Mouse (Mus musculus): ENCODE data around the gene Zfr2. TPM values are rescaled to one million over a fixed set of nuclear protein-coding genes. Genes with fewer than 3 reads are reported as not detected.

Zfr2 gene
- polyA plus RNA-seq, 1 experiment from 2014 or later, result 2.1 TPM

DNA sequence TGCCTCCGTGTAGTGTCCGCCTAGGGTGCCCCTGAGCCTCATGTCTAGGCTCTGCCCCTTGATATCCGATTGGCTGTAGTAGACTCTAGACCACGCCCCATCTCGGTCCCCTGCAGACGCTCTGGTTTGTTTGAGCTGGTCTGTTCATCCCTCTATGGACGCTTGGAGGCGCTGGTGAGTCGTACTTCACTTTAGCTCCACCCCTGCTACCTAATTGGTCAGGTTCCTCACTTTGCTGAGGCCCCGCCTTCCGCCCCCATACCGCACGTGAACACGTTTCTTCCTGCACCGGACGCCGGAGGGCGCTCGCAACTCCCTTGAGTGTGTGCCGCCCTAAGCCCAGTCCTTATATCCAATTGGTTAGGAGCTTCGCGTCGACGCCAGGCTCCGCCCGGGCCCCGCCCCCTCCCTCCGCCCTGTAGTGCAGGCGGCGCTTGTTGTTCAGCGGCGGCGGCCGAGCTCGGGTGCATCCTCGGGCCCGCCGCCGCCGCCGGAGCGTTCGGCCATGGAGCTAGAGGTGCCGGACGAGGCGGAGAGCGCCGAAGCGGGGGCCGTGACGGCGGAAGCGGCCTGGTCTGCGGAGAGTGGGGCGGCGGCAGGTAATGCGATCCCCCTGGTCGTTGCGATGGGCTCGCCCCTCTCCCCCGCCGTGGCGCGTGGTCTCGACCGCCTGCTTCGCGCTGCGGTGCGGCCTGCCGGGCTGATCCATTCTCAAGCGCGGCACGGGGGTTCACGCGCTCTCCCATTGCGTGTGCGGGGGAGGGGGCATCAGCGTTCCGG, 59.8 kb downstream of the Zfr2 start, which contains the start of gene Pip5k1c:
TSS of gene Pip5k1c (plus strand) at position 410 of the 780 bp plus-strand sequence.
- peak; percentile 92 for ATAC-seq (ENCODE audit: low FRiP score, low TSS enrichment)
- H3K27me3 ChIP-seq (ENCODE audit: control insufficient read depth, insufficient read depth, low read length), result no peaks in the 10 kb centered on the region

DNA sequence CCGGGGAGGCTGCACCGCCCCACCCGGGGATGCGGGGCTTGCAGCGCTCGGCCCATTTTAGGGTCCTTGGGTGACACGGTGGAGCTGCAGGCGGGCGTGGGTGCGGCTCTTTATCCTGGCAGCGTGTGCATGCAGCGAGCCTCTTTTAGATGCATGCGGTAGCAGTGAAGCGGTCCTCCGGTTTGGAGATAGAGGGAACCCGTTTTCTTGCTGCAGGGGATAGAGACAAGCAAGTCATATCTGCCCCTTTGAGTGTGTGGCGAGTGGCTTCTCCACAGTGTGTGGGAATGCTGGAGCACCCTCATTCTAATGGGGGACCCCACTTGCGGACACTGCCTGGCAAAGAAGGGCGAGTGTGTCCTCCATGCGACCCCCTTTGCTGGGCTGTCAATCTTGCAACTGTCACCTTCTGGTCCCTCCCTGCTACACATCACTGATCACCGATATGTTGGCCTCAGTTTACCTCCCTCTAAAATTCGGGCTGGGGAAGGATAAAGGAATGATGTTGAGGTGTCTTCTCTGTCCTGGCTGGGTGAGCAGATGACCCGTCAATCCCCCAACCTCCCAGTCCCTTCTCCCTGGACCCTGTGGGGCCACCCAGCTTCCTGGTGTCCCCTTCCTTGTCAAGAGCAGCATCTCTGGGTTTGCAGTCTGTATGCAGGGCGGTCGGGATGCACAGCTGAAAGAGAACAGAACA, 60.5 kb downstream of the Zfr2 start:
- no peak for ATAC-seq (ENCODE audit: low FRiP score, low TSS enrichment)

More for the DNA sequence above, 59.8 kb downstream of the Zfr2 start, which contains the start of gene Pip5k1c:
- Histone ChIP-seq H3K36me3 (ENCODE audit: control insufficient read depth, insufficient read depth, low read length) (no peaks in the 10 kb centered on the region), H3K9me3 (ENCODE audit: control insufficient read depth, low read length) (no peaks in the 10 kb centered on the region), H3K4me2 (replicated peaks; ENCODE audit: low read depth) (peak within 1 kb of the TSS; percentile 93), H3K9ac (ENCODE audit: low read length) (peak within 1 kb of the TSS; percentile 86), H3K4me3 (ENCODE audit: low read depth, low read length) (peak within 1 kb of the TSS; percentile 73), H3K27ac (replicated peaks) (peak within 1 kb of the TSS; percentile 94), H3K4me1 (replicated peaks; ENCODE audit: control insufficient read depth, insufficient read depth) (peaks cover 7% of the 10 kb centered on the region)
- peak; percentile 100 for DNase-seq (ENCODE audit: low spot score)
- TF ChIP-seq EP300 (optimal IDR thresholded peaks at IDR 0.05) (no peak), CTCF (IDR thresholded peaks at IDR 0.05; ENCODE audit: low read depth) (peak; percentile 92)
- under 1% methylated on average over 50 of the region's 80 CpGs for WGBS

DNA sequence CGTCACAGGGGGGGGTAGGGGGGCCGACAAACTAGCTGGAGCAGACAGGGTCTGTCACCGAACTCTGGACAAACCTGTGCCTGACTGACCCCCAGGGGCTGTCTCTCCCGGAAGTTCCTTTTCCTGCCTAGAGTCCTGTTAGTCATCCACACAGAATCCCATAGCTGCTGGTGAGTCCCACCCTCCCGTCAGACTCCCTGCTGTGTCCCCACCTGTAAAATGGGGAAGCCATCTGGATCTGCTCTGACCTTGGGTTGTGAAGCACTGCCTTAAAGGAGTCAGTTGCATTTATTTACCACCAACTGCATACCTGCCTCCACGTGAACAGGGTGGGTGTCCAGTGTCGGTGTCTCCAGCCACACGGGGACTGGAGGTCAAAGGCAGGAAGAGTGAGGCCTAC, 61.5 kb downstream of the Zfr2 start:
- WGBS, result 50% methylated on average over 8 of the region's 8 CpGs
- peaks cover 7% of the 10 kb centered on the region for H3K4me1 ChIP-seq (replicated peaks; ENCODE audit: control insufficient read depth, insufficient read depth)

More for the DNA sequence above, 60.5 kb downstream of the Zfr2 start:
- no peaks in the 10 kb centered on the region for H3K9me3 ChIP-seq (ENCODE audit: control insufficient read depth, low read length)
- H3K36me3 ChIP-seq (ENCODE audit: control insufficient read depth, insufficient read depth, low read length), result no peaks in the 10 kb centered on the region
- peak overlapping the region; percentile 93 for H3K4me2 ChIP-seq (replicated peaks; ENCODE audit: low read depth)
- H3K4me1 ChIP-seq (replicated peaks; ENCODE audit: control insufficient read depth, insufficient read depth), result peaks cover 7% of the 10 kb centered on the region
- TF ChIP-seq CTCF (IDR thresholded peaks at IDR 0.05; ENCODE audit: low read depth) (no peak), EP300 (optimal IDR thresholded peaks at IDR 0.05) (no peak)
- H3K27ac ChIP-seq (replicated peaks), result peak overlapping the region; percentile 94
- WGBS, result 1% methylated on average over 23 of the region's 25 CpGs
- no peak for DNase-seq (ENCODE audit: low spot score)
- H3K4me3 ChIP-seq (ENCODE audit: low read depth, low read length), result peak overlapping the region; percentile 73
- no peaks in the 10 kb centered on the region for H3K27me3 ChIP-seq (ENCODE audit: control insufficient read depth, insufficient read depth, low read length)
- H3K9ac ChIP-seq (ENCODE audit: low read length), result peak overlapping the region; percentile 86

DNA sequence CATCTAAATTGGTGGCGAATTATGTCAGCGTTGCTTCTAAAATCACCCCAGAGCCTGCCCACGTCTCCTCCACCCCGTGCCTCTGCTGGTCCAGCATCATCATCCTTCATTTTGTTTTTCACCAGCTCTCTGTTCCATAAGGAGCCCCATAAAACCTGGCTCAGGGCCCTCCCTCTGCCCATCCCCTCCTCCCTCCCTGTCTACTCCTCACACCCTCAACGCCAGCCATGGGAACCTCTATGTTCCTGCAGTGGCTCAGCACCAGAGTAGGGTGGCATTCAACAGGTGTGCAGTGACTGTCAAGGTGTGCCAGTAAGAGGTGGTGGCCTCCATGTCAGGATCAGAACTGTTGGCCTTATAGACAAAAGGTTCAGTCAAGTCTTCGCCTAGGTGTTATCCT, 62.2 kb downstream of the Zfr2 start:
- Histone ChIP-seq H3K9ac (ENCODE audit: low read length) (peak overlapping the region; percentile 8; the same call in 1 of the 2 replicates), H3K36me3 (ENCODE audit: control insufficient read depth, insufficient read depth, low read length) (no peaks in the 10 kb centered on the region), H3K27ac (replicated peaks) (no peak overlapping the region), H3K4me2 (replicated peaks; ENCODE audit: low read depth) (no peak overlapping the region), H3K9me3 (ENCODE audit: control insufficient read depth, low read length) (no peaks in the 10 kb centered on the region), H3K4me1 (replicated peaks; ENCODE audit: control insufficient read depth, insufficient read depth) (peaks cover 7% of the 10 kb centered on the region), H3K4me3 (ENCODE audit: low read depth, low read length) (no peak overlapping the region), H3K27me3 (ENCODE audit: control insufficient read depth, insufficient read depth, low read length) (no peaks in the 10 kb centered on the region)
- TF ChIP-seq EP300 (optimal IDR thresholded peaks at IDR 0.05), result no peak
- no peak for TF ChIP-seq CTCF (IDR thresholded peaks at IDR 0.05; ENCODE audit: low read depth)
- no peak for ATAC-seq (ENCODE audit: low FRiP score, low TSS enrichment)
- DNase-seq (ENCODE audit: low spot score), result no peak
- 81% methylated on average over 6 of the region's 6 CpGs for WGBS

More for the DNA sequence above, 61.5 kb downstream of the Zfr2 start:
- Histone ChIP-seq H3K27me3 (ENCODE audit: control insufficient read depth, insufficient read depth, low read length) (no peaks in the 10 kb centered on the region), H3K9me3 (ENCODE audit: control insufficient read depth, low read length) (no peaks in the 10 kb centered on the region), H3K27ac (replicated peaks) (no peak overlapping the region), H3K4me2 (replicated peaks; ENCODE audit: low read depth) (peak overlapping the region; percentile 93), H3K36me3 (ENCODE audit: control insufficient read depth, insufficient read depth, low read length) (no peaks in the 10 kb centered on the region), H3K4me3 (ENCODE audit: low read depth, low read length) (peak overlapping the region; percentile 73; the same call in 1 of the 2 replicates), H3K9ac (ENCODE audit: low read length) (peak overlapping the region; percentile 86; the same call in 1 of the 2 replicates)
- no peak for DNase-seq (ENCODE audit: low spot score)
- TF ChIP-seq CTCF (IDR thresholded peaks at IDR 0.05; ENCODE audit: low read depth) (no peak), EP300 (optimal IDR thresholded peaks at IDR 0.05) (no peak)
- no peak for ATAC-seq (ENCODE audit: low FRiP score, low TSS enrichment)

DNA sequence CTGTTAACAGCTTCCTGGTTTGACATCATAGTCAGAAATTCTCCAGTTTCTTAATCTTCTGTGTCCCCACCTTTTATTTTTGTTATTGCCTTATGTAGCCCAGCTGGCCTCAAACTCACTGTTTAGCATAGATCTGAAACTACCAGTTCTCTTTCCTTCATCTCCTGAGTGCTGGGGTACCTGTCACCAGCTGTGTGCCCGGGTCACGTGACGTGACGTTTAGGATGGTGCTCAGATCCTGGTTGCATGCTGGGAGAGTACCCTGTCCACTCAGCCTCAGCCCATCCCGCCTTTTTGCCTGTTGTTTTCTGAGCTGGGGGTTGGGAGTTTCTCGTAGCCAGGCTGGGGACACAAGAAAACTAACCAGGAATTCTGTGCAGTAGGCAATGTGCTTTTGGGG, 64.3 kb downstream of the Zfr2 start:
- Histone ChIP-seq H3K9me3 (ENCODE audit: control insufficient read depth, low read length) (no peaks in the 10 kb centered on the region), H3K27me3 (ENCODE audit: control insufficient read depth, insufficient read depth, low read length) (no peaks in the 10 kb centered on the region), H3K36me3 (ENCODE audit: control insufficient read depth, insufficient read depth, low read length) (no peaks in the 10 kb centered on the region), H3K27ac (replicated peaks) (peak overlapping the region; percentile 73), H3K4me3 (ENCODE audit: low read depth, low read length) (no peak overlapping the region), H3K4me2 (replicated peaks; ENCODE audit: low read depth) (no peak overlapping the region), H3K9ac (ENCODE audit: low read length) (peak overlapping the region; percentile 27; the same call in 1 of the 2 replicates), H3K4me1 (replicated peaks; ENCODE audit: control insufficient read depth, insufficient read depth) (peaks cover 7% of the 10 kb centered on the region)
- DNase-seq (ENCODE audit: low spot score) (no peak), ATAC-seq (ENCODE audit: low FRiP score, low TSS enrichment) (no peak)
- no peak for TF ChIP-seq EP300 (optimal IDR thresholded peaks at IDR 0.05)
- no peak for TF ChIP-seq CTCF (IDR thresholded peaks at IDR 0.05; ENCODE audit: low read depth)
- WGBS, result 77% methylated on average over 6 of the region's 6 CpGs

All from stomach, postnatal 0 days (tissue).